ENCODE assay signal across 8 mouse cellular contexts in the genomic region with DNA sequence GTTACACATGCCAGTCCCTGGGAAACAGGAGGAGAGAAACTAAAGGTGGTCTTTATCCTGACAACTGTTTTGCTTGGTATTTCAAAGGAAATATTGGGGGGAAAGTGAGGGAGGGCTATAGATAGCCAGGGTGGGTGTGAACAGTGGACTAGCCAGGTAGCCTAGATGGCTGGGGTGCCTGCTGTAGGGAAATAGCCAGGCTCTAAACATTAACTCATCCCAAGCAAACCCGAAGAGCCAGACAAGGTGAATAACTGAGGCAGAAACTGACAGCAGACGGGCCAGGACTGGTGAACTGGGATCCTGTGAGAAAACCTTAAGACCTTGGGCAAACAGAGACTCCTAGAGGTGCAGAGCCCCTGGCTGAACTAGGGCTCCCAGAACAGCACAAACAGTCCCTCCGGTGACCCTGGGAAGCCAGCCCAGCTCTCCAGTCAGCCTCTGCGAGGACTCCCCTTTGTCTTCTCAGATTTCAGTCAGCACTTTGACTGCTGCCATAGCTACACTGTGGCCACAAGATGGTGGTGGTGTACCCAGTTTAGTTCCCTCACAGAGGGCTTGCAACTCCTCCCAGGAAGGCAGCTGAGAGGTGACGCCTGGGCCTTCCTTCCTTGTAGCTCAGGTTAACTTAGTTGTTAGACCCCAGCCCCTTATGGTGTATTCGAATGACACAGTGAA. TPM values are rescaled to one million over a fixed set of nuclear protein-coding genes. Genes with fewer than 3 reads are reported as not detected.
DNase-seq lines count a peak whose midpoint lies in the region; ATAC-seq lines count a peak whose summit lies in the region.

No protein-coding gene starts in this region.

- peaks cover 49% of the 10 kb centered on the region for H3K36me3 ChIP-seq in hindbrain, embryonic 14.5 days (replicated peaks; ENCODE audit: control insufficient read depth, insufficient read depth)

- WGBS in hindbrain, embryonic 14.5 days: 34% methylated on average over 6 of the region's 6 CpGs

- H3K27ac ChIP-seq in hindbrain, embryonic 14.5 days: peak overlapping the region; percentile 69

- peak; percentile 85; the same call in 1 of the 2 replicates for ATAC-seq in hindbrain, embryonic 14.5 days (ENCODE audit: low FRiP score)

- H3K9ac ChIP-seq in hindbrain, embryonic 14.5 days: peak overlapping the region; percentile 55

- no peaks in the 10 kb centered on the region; the same call in 1 of the 2 replicates for H3K4me1 ChIP-seq in hindbrain, embryonic 14.5 days (replicated peaks; ENCODE audit: control insufficient read depth, insufficient read depth, low read length)

- no peaks in the 10 kb centered on the region for H3K9me3 ChIP-seq in hindbrain, embryonic 14.5 days (ENCODE audit: control insufficient read depth, low read length)

- no peak overlapping the region for H3K4me2 ChIP-seq in hindbrain, embryonic 14.5 days (replicated peaks)

- H3K4me3 ChIP-seq in hindbrain, embryonic 14.5 days (replicated peaks; ENCODE audit: low read length): no peak overlapping the region

- DNase-seq in R1 (ENCODE audit: low read depth, low spot score): peak; percentile 92
- DNase-seq in cerebellum, postnatal 14 days: peak; percentile 74 to 78
- peak; percentile 61 to 75 for DNase-seq in frontal cortex, postnatal 36 days (ENCODE audit: low spot score in 2 of 2)
- DNase-seq in hindbrain, embryonic 14.5 days (ENCODE audit: low spot score): peak; percentile 84
- DNase-seq in layer of hippocampus, postnatal 25 days (ENCODE audit: extremely low spot score in 1 of 2, low spot score in 1 of 2): peak; percentile 41 to 59
- peak; percentile 77 for DNase-seq in lung, postnatal 14 days
- peak; percentile 67 for DNase-seq in retina, postnatal 7 days (ENCODE audit: low read depth, low spot score)
- no peak for DNase-seq in c-Kit-positive CD71-positive TER-119-positive erythroid progenitor cells, embryonic 14.5 days (ENCODE audit: low spot score)

- H3K27me3 ChIP-seq in hindbrain, embryonic 14.5 days (ENCODE audit: control insufficient read depth, insufficient read depth, low read length): no peaks in the 10 kb centered on the region

RNA-seq across cellular contexts. Expression of a gene that starts 19.2 kb away (rescaled TPM):
- polyA plus RNA-seq in hindbrain, embryonic 14.5 days (2014; fragmentation: Nextera tagmentation; extraction: Ambion mirVana): 12.4 and 12.5 TPM in 2 replicates
- total RNA-seq in layer of hippocampus, postnatal 25 days (2021): 1 to 10 TPM; 4.3 to 5.6 TPM

RNA-seq across cellular contexts. Expression of a gene that starts 36.7 kb away (rescaled TPM):
- 189 and 216 TPM in 2 replicates for polyA plus RNA-seq in hindbrain, embryonic 14.5 days (2014; fragmentation: Nextera tagmentation; extraction: Ambion mirVana)
- total RNA-seq in layer of hippocampus, postnatal 25 days (2021): 100 to 1,000 TPM; 580 to 618 TPM

RNA-seq across cellular contexts. Expression of a gene that starts 45.1 kb away (rescaled TPM):
- 0.97 and 1.3 TPM in 2 replicates for polyA plus RNA-seq in hindbrain, embryonic 14.5 days (2014; fragmentation: Nextera tagmentation; extraction: Ambion mirVana)
- not detected for total RNA-seq in layer of hippocampus, postnatal 25 days (2021)
